Mouse (Mus musculus) limb, embryonic 15.5 days (tissue): ENCODE data around the gene Wdfy2. TPM values are rescaled to one million over a fixed set of nuclear protein-coding genes. Genes with fewer than 3 reads are reported as not detected.

Source experiments
- ATAC-seq: fragments of 200-750 bp; cut with Nextera tagmentation; 2 replicates; pipeline ENCODE4 v1.8.0; 2017; ENCODE audit warnings: low read depth, moderate TSS enrichment; ENCODE audit not compliant: insufficient number of reproducible peaks, low FRiP score, low TSS enrichment
- H3K27ac ChIP-seq: fragments of 300-500 bp; sonication (generic); 2 replicates; pipeline ENCODE4 v1.5.1; 2015; ENCODE audit warnings: moderate library complexity, mild to moderate bottlenecking, inconsistent platforms
- H3K27me3 ChIP-seq: fragments of 300-500 bp; sonication (generic); 2 replicates; pipeline ENCODE4 v1.6.1; 2015; ENCODE audit warnings: inconsistent platforms
- H3K36me3 ChIP-seq: fragments of 300-500 bp; sonication (generic); 2 replicates; pipeline ENCODE4 v1.6.1; 2015; ENCODE audit warnings: inconsistent platforms
- H3K4me1 ChIP-seq: fragments of 300-500 bp; sonication (generic); 2 replicates; pipeline ENCODE4 v1.6.1; 2015; ENCODE audit warnings: inconsistent platforms
- H3K4me2 ChIP-seq: fragments of 300-500 bp; sonication (generic); 2 replicates; pipeline ENCODE4 v1.6.1; 2015; ENCODE audit warnings: mild to moderate bottlenecking, inconsistent platforms
- H3K4me3 ChIP-seq: fragments of 300-500 bp; sonication (generic); 2 replicates; pipeline ENCODE4 v1.5.1; 2015; ENCODE audit warnings: mild to moderate bottlenecking, inconsistent platforms
- H3K9ac ChIP-seq: fragments of 300-500 bp; sonication (generic); 2 replicates; pipeline ENCODE4 v1.6.1; 2015; ENCODE audit warnings: inconsistent platforms
- H3K9me3 ChIP-seq: fragments of 300-500 bp; sonication (generic); 2 replicates; pipeline ENCODE4 v1.6.1; 2016; ENCODE audit warnings: inconsistent platforms
- WGBS: fragments of 180-500 bp; shearing (Covaris S2); methylation state at CpG from one replicate; pipeline ENCODE4 v1.1.7; 2015; 5-methylcytosine and 5-hydroxymethylcytosine counted together
- polyA plus RNA-seq: library from polyadenylated mRNA; unstranded; fragments of >200 nt; fragmentation: Nextera tagmentation; extraction: Ambion mirVana; gene quantifications from 2 replicates; pipeline ENCODE4 v1.2.1, GENCODE M21; 2015

Wdfy2 gene
- polyA plus RNA-seq, result 8.7 and 9.8 TPM in 2 replicates

DNA sequence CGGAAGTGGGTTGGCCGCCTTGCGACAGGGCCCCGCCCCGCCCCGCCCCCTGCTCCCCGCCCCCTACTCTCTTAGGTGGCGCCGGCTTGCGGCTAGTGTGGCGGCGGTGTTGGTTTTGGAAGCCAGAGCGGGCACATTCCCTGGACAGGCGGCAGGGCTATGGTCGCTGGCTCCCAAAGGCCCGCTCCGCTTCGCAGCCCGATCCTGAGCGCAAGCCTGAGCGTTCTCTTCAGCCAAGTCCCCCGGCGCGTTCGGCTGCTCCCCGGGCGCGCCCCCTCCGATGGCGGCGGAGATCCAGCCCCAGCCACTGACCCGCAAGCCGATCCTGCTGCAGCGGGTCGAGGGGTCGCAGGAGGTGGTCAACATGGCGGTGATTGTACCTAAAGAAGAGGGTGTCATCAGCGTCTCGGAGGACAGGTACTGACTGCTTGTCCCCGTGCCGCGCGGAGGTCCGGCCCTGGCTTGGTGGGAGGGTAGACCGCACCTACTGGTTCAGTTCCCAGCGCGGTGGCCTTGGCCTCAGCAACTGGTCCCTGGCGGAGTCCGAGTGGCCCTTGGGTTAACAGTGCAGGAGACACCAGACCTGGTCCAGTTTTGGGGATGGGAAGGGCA lies at the start of gene Wdfy2:
TSS of gene Wdfy2 (plus strand) at position 38 of the 612 bp plus-strand sequence.
- no peaks in the 10 kb centered on the region for H3K27me3 ChIP-seq
- under 1% methylated on average over 49 of the region's 49 CpGs for WGBS

DNA sequence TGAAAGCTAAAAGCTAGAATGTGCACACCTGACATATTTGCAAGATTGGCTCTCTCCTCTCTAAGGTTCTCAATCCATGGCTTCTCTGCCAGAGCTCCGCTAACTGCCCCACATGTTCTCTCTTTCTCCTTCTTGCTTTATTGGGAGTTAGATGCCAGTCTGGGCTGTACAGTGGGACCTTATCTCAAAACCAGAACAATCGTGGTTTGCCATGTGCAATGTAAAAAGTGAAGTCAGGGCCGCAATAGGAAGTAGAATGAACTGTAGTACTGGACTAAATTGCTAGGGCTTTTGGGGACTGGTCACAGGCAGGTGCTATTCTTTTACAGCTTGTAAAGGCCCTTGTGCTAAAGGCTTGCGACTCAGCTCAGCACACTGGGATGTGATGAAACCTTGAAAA lies 48.2 kb upstream of the Wdfy2 start:
- Histone ChIP-seq H3K4me2 (no peak overlapping the region), H3K36me3 (no peaks in the 10 kb centered on the region), H3K4me3 (no peak overlapping the region), H3K27me3 (no peaks in the 10 kb centered on the region), H3K9me3 (no peaks in the 10 kb centered on the region), H3K9ac (no peak overlapping the region), H3K4me1 (no peaks in the 10 kb centered on the region), H3K27ac (no peak overlapping the region)
- 70% methylated on average over 4 of the region's 4 CpGs for WGBS
- no peak for ATAC-seq

More for the DNA sequence above, at the start of gene Wdfy2:
- peak within 1 kb of the TSS; percentile 81 for H3K4me2 ChIP-seq
- peak within 1 kb of the TSS; percentile 76 for H3K9ac ChIP-seq
- peak within 1 kb of the TSS; percentile 92 for H3K4me3 ChIP-seq
- no peaks in the 10 kb centered on the region for H3K36me3 ChIP-seq
- H3K4me1 ChIP-seq, result peaks cover 13% of the 10 kb centered on the region
- H3K9me3 ChIP-seq, result no peaks in the 10 kb centered on the region
- ATAC-seq, result 0 out of 2 replicates have a peak, but pooled peaks have one; percentile 2
- H3K27ac ChIP-seq, result peak within 1 kb of the TSS; percentile 82

DNA sequence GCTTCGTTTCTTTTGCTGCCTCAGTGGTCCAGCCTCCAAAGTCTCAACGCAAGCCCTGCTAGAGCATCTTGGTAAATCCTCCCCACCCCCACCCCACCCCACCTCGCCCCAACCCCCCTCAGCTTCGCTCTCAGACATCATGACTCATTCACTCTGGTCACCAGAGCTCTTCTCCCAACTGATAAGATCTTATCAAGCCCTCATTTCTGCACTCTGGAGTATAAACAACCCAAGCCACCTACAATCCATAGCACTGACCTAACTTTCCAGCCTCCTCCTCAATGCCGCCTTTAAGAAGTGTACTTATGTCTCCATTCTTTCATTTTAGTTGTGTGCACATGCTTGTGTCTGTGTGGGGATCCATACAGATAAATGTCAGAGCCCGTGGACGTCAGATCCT lies 41.8 kb upstream of the Wdfy2 start:
- ATAC-seq, result no peak
- Histone ChIP-seq H3K27me3 (no peaks in the 10 kb centered on the region), H3K36me3 (no peaks in the 10 kb centered on the region), H3K27ac (no peak overlapping the region), H3K4me1 (peaks cover 7% of the 10 kb centered on the region; the same call in 1 of the 2 replicates), H3K4me2 (no peak overlapping the region), H3K9ac (no peak overlapping the region), H3K9me3 (no peaks in the 10 kb centered on the region), H3K4me3 (no peak overlapping the region)
- 69% methylated on average over 7 of the region's 7 CpGs for WGBS

DNA sequence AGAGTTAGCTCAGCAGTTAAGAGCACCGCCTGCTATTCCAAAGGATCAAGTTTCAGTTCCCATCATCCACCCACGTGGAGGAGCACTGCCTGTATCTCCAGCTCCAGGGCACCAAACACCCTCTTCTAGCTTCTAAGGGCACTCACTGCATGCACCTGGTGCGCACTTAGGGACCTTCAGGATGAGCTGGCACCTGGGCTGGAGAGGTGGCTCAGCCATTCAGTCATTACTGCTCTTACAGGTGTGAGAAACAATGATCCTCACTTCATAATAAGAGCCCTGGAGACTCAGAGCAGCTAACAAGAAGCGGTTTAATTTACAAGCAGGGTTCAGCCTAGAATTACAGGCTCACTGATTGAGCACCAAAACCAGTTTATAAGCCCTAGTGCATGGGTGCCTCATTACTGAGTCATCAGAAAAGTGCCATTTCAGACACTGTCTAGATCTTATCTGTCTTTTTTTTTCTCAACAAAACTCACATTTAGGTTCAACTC lies 38.8 kb upstream of the Wdfy2 start:
- peak overlapping the region; percentile 14; the same call in 1 of the 2 replicates for H3K4me3 ChIP-seq
- no peak overlapping the region for H3K27ac ChIP-seq
- WGBS, result 2% methylated on average over 4 of the region's 4 CpGs
- peak overlapping the region; percentile 36; the same call in 1 of the 2 replicates for H3K4me2 ChIP-seq
- ATAC-seq, result no peak
- H3K4me1 ChIP-seq, result peaks cover 7% of the 10 kb centered on the region; the same call in 1 of the 2 replicates
- H3K36me3 ChIP-seq, result no peaks in the 10 kb centered on the region
- no peak overlapping the region for H3K9ac ChIP-seq
- H3K9me3 ChIP-seq, result no peaks in the 10 kb centered on the region
- H3K27me3 ChIP-seq, result no peaks in the 10 kb centered on the region

DNA sequence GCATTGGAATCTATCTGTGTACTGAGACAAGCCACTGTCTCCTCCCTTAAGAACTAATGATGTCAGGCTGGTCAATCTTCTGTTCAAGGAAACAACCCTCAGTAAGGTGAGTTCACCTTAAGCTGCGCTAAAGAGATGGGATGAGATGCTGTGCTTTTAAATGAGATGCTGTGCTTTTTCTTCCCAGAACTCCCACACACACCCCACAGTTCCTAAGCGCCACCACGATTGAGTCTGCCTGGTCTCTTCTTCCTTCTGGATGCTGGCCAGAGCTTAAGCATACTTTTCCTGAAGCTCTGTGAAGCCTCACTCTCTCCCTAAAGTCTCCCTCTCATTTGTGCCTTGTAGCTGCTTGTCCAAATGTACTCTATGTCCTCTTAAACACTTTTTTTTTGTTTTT lies 36.7 kb upstream of the Wdfy2 start:
- no peaks in the 10 kb centered on the region for H3K36me3 ChIP-seq
- no peak overlapping the region for H3K27ac ChIP-seq
- WGBS, result 73% methylated on average over 3 of the region's 3 CpGs
- no peak overlapping the region for H3K4me2 ChIP-seq
- ATAC-seq, result no peak
- no peak overlapping the region for H3K4me3 ChIP-seq
- H3K27me3 ChIP-seq, result no peaks in the 10 kb centered on the region
- H3K9ac ChIP-seq, result no peak overlapping the region
- no peaks in the 10 kb centered on the region for H3K9me3 ChIP-seq
- peaks cover 7% of the 10 kb centered on the region; the same call in 1 of the 2 replicates for H3K4me1 ChIP-seq

- no peak for ATAC-seq
- no peak overlapping the region for H3K27ac ChIP-seq
- H3K4me2 ChIP-seq, result no peak overlapping the region
- no peak overlapping the region for H3K4me3 ChIP-seq
- H3K9me3 ChIP-seq, result no peaks in the 10 kb centered on the region
- peaks cover 7% of the 10 kb centered on the region; the same call in 1 of the 2 replicates for H3K4me1 ChIP-seq
- H3K36me3 ChIP-seq, result no peaks in the 10 kb centered on the region
- 66% methylated on average over 5 of the region's 5 CpGs for WGBS
- H3K9ac ChIP-seq, result no peak overlapping the region
- H3K27me3 ChIP-seq, result no peaks in the 10 kb centered on the region
These were observed 34.3 kb upstream of the Wdfy2 start for GRCm38 (mm10) chr14:62803204-62803603.

DNA sequence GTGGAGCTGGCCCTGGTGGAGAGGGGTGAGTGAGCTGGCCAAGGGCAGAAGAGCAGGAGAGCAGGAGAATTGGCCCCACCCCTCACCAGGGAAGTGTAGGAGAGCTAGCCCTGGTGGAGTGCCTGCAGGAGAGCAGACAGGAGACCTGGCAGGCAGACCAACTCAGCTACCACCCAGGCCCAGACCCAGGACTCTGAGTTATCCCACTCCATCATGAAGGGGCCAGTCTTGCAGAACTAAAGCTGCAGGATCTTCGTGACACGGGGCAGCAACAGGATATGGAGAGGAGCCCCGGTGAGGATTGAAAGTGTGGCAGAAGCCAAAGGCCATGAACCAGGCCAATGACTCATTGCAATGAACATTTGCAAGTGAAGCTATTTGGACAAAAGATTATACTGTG lies 30.6 kb upstream of the Wdfy2 start:
- Histone ChIP-seq H3K4me1 (no peaks in the 10 kb centered on the region), H3K27me3 (no peaks in the 10 kb centered on the region), H3K4me2 (no peak overlapping the region), H3K4me3 (no peak overlapping the region), H3K9me3 (no peaks in the 10 kb centered on the region), H3K9ac (no peak overlapping the region), H3K36me3 (no peaks in the 10 kb centered on the region), H3K27ac (no peak overlapping the region)
- WGBS, result 62% methylated on average over 3 of the region's 3 CpGs
- no peak for ATAC-seq

- no peak overlapping the region for H3K27ac ChIP-seq
- no peak overlapping the region for H3K4me2 ChIP-seq
- ATAC-seq, result no peak
- H3K9ac ChIP-seq, result no peak overlapping the region
- no peaks in the 10 kb centered on the region for H3K27me3 ChIP-seq
- H3K36me3 ChIP-seq, result no peaks in the 10 kb centered on the region
- no peaks in the 10 kb centered on the region for H3K9me3 ChIP-seq
- no peaks in the 10 kb centered on the region for H3K4me1 ChIP-seq
- H3K4me3 ChIP-seq, result no peak overlapping the region
- WGBS, result 41% methylated on average over 7 of the region's 7 CpGs
These were observed 28.6 kb upstream of the Wdfy2 start for GRCm38 (mm10) chr14:62808661-62809523.

DNA sequence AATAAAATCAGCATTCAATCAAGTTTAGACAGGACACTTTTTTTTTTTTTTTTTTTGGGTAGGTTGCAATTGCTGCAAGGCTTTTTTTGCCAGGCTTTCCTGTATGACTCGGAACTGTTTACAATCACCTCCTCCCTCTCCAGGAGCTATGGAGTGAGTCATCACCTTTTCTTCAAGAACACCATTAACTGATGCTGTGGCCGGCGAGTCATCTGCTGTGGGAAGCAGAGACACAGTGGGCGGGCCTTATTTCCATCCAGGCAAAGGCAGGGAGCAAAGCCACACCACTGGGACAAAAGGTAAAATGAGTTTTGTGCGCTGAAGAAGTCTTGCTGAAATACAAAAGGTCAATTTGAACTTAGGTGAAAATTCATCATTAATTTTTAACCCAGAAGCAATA lies 24.7 kb upstream of the Wdfy2 start:
- Histone ChIP-seq H3K4me1 (no peaks in the 10 kb centered on the region), H3K4me3 (no peak overlapping the region), H3K9me3 (no peaks in the 10 kb centered on the region), H3K27ac (no peak overlapping the region), H3K4me2 (no peak overlapping the region), H3K36me3 (no peaks in the 10 kb centered on the region), H3K9ac (no peak overlapping the region), H3K27me3 (no peaks in the 10 kb centered on the region)
- no peak for ATAC-seq
- 39% methylated on average over 5 of the region's 5 CpGs for WGBS

DNA sequence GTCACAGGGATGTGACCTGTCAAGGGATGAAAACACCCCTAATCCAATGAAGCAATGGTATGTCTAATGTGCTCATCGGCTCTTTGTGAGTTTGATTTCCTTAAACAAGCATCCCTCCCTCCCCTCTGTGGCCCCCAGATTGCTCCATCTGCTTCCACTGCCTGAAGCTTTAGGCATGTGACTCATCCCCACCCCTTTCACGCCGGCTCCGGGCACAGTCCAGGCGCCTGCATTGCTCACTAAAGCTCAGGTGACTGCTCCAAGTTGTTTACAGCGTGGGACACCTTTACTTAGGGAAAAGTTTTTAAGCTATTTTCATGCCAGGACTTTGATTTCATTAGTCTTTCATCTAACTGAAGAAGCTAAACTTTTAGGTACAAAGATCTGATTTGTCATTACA lies 22.9 kb upstream of the Wdfy2 start:
- H3K27me3 ChIP-seq, result no peaks in the 10 kb centered on the region
- H3K9ac ChIP-seq, result no peak overlapping the region
- H3K36me3 ChIP-seq, result no peaks in the 10 kb centered on the region
- no peaks in the 10 kb centered on the region for H3K9me3 ChIP-seq
- no peak overlapping the region for H3K4me2 ChIP-seq
- no peak for ATAC-seq
- no peaks in the 10 kb centered on the region for H3K4me1 ChIP-seq
- no peak overlapping the region for H3K27ac ChIP-seq
- 48% methylated on average over 6 of the region's 6 CpGs for WGBS
- H3K4me3 ChIP-seq, result no peak overlapping the region

GRCm38 (mm10) chr14:62816827-62817226 lies 20.7 kb upstream of the Wdfy2 start:
- Histone ChIP-seq H3K4me2 (no peak overlapping the region), H3K9me3 (no peaks in the 10 kb centered on the region), H3K27ac (no peak overlapping the region), H3K4me3 (no peak overlapping the region), H3K36me3 (no peaks in the 10 kb centered on the region), H3K27me3 (no peaks in the 10 kb centered on the region), H3K9ac (no peak overlapping the region), H3K4me1 (no peaks in the 10 kb centered on the region)
- ATAC-seq, result no peak
- WGBS, result 71% methylated on average over 4 of the region's 4 CpGs
